Comparison of ENCODE assay signal across 18 mouse cellular contexts in the genomic region with DNA sequence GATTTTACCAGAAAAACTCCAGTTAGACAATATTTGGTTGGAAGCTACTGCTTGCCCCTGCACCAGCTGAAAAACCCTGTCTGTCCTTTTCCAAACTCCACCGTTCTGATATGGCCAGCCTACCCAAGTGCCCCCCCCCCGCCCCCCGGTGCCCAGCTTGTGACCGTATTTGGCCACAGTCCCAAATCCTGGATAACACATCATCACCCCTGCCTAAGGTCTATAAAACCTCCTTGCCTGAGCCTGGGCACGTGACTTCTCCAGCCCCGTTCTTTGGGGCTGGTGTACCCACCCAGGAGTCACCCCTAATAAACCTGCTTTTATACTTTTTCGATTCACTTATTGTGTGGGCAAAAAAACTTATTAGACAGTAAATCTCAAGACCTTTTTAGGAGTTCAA. TPM values are rescaled to one million over a fixed set of nuclear protein-coding genes. Genes with fewer than 3 reads are reported as not detected.
"Had no signal": no experiment of that assay in that cellular context is flagged by ENCODE, and none has a peak within 500 bp of the region (broad histone marks: within the 10 kb centered on the region; RNA-seq: fewer than 3 reads in every experiment).

No protein-coding gene starts in this region.

- H3K9ac ChIP-seq: limb, embryonic 15.5 days; liver, embryonic 12.5 days; lung, embryonic 14.5 days; neural tube, embryonic 15.5 days had no signal

- H3K4me2 ChIP-seq: liver, embryonic 12.5 days; lung, embryonic 14.5 days; neural tube, embryonic 15.5 days had no signal

- H3K36me3 ChIP-seq: limb, embryonic 15.5 days; liver, embryonic 12.5 days; midbrain, embryonic 10.5 days; neural tube, embryonic 15.5 days had no signal

- DNase-seq: layer of hippocampus, adult 9-11 months; layer of hippocampus, postnatal 36 days; lung, embryonic 14.5 days; lung, postnatal 10 days; lung, postnatal 4 days; midbrain, embryonic 14.5 days; right cerebral cortex, adult 18-20 months; right cerebral cortex, postnatal 25 days; thymus, postnatal 4 days had no signal

- H3K27me3 ChIP-seq: limb, embryonic 15.5 days; liver, embryonic 12.5 days; neural tube, embryonic 15.5 days had no signal

- H3K4me3 ChIP-seq: limb, embryonic 15.5 days; liver, embryonic 12.5 days; midbrain, embryonic 10.5 days; myocyte; neural tube, embryonic 15.5 days had no signal

- H3K27ac ChIP-seq: limb, embryonic 15.5 days; liver, embryonic 12.5 days; midbrain, embryonic 10.5 days; neural tube, embryonic 15.5 days had no signal

- H3K4me1 ChIP-seq: liver, embryonic 12.5 days; midbrain, embryonic 10.5 days; neural tube, embryonic 15.5 days had no signal

- ATAC-seq: liver, embryonic 12.5 days had no signal

- H3K9me3 ChIP-seq: limb, embryonic 15.5 days; liver, embryonic 12.5 days; midbrain, embryonic 10.5 days; neural tube, embryonic 15.5 days had no signal

RNA-seq across cellular contexts. Expression of a gene that starts 21.1 kb away (rescaled TPM):
- total RNA-seq: layer of hippocampus, adult 18-20 months; layer of hippocampus, postnatal 36 days; left cerebral cortex, adult 8-10 months; left cerebral cortex, postnatal 25 days had no signal
- polyA plus RNA-seq: liver, embryonic 16.5 days; myocyte had no signal
